Mouse (Mus musculus): ENCODE measurements around the gene Syde2. TPM values are rescaled to one million over a fixed set of nuclear protein-coding genes. Genes with fewer than 3 reads are reported as not detected.
A peak's percentile ranks its signal among the peaks of the same experiment; 100 is the strongest.

Syde2 gene
- polyA plus RNA-seq, 1 experiment from 2014 or later, result 5.4 TPM

- no peak for ATAC-seq (ENCODE audit: extremely low read depth, insufficient number of reproducible peaks, low FRiP score, low TSS enrichment)
Observed at GRCm38 (mm10) chr3:146013490-146013889, 25.8 kb downstream of the Syde2 start.

GRCm38 (mm10) chr3:146014321-146014720 is 26.7 kb downstream of the Syde2 start:
- WGBS, result 88% methylated on average over 12 of the region's 12 CpGs
- Histone ChIP-seq H3K27ac (replicated peaks) (no peak overlapping the region), H3K9me3 (no peaks in the 10 kb centered on the region), H3K4me3 (no peak overlapping the region), H3K9ac (no peak overlapping the region), H3K36me3 (peaks cover 78% of the 10 kb centered on the region), H3K4me2 (no peak overlapping the region), H3K4me1 (peaks cover 15% of the 10 kb centered on the region), H3K27me3 (replicated peaks) (no peaks in the 10 kb centered on the region)
- no peak for ATAC-seq (ENCODE audit: extremely low read depth, insufficient number of reproducible peaks, low FRiP score, low TSS enrichment)

More at GRCm38 (mm10) chr3:146013490-146013889, 25.8 kb downstream of the Syde2 start:
- Histone ChIP-seq H3K4me3 (no peak overlapping the region), H3K27ac (replicated peaks) (no peak overlapping the region), H3K36me3 (peaks cover 82% of the 10 kb centered on the region), H3K9ac (no peak overlapping the region), H3K9me3 (no peaks in the 10 kb centered on the region), H3K4me1 (peaks cover 15% of the 10 kb centered on the region), H3K4me2 (no peak overlapping the region), H3K27me3 (replicated peaks) (no peaks in the 10 kb centered on the region)
- WGBS, result 84% methylated on average over 7 of the region's 7 CpGs

GRCm38 (mm10) chr3:146016979-146017378 is 29.3 kb downstream of the Syde2 start:
- Histone ChIP-seq H3K4me2 (no peak overlapping the region), H3K27ac (replicated peaks) (no peak overlapping the region), H3K4me1 (no peaks in the 10 kb centered on the region), H3K9me3 (no peaks in the 10 kb centered on the region), H3K9ac (no peak overlapping the region), H3K36me3 (peaks cover 80% of the 10 kb centered on the region), H3K4me3 (no peak overlapping the region), H3K27me3 (replicated peaks) (no peaks in the 10 kb centered on the region)
- ATAC-seq (ENCODE audit: extremely low read depth, insufficient number of reproducible peaks, low FRiP score, low TSS enrichment), result no peak
- 77% methylated on average over 13 of the region's 13 CpGs for WGBS

GRCm38 (mm10) chr3:146017521-146017920 is 29.9 kb downstream of the Syde2 start:
- WGBS, result 79% methylated on average over 9 of the region's 9 CpGs
- H3K36me3 ChIP-seq, result peaks cover 83% of the 10 kb centered on the region

GRCm38 (mm10) chr3:146022232-146022631 is 34.6 kb downstream of the Syde2 start:
- no peak for ATAC-seq (ENCODE audit: extremely low read depth, insufficient number of reproducible peaks, low FRiP score, low TSS enrichment)
- Histone ChIP-seq H3K4me2 (no peak overlapping the region), H3K4me1 (peaks cover 8% of the 10 kb centered on the region), H3K4me3 (no peak overlapping the region), H3K36me3 (peaks cover 63% of the 10 kb centered on the region), H3K9ac (no peak overlapping the region), H3K27me3 (replicated peaks) (no peaks in the 10 kb centered on the region), H3K9me3 (no peaks in the 10 kb centered on the region), H3K27ac (replicated peaks) (no peak overlapping the region)
- 85% methylated on average over 9 of the region's 9 CpGs for WGBS

More at GRCm38 (mm10) chr3:146017521-146017920, 29.9 kb downstream of the Syde2 start:
- no peak overlapping the region for H3K4me2 ChIP-seq
- no peak overlapping the region for H3K9ac ChIP-seq
- no peaks in the 10 kb centered on the region for H3K9me3 ChIP-seq
- H3K27me3 ChIP-seq (replicated peaks), result no peaks in the 10 kb centered on the region
- H3K4me3 ChIP-seq, result no peak overlapping the region
- no peak for ATAC-seq (ENCODE audit: extremely low read depth, insufficient number of reproducible peaks, low FRiP score, low TSS enrichment)
- no peak overlapping the region for H3K27ac ChIP-seq (replicated peaks)
- H3K4me1 ChIP-seq, result no peaks in the 10 kb centered on the region

- H3K27ac ChIP-seq (replicated peaks), result no peak overlapping the region
- no peak overlapping the region for H3K4me3 ChIP-seq
- no peaks in the 10 kb centered on the region for H3K9me3 ChIP-seq
- 84% methylated on average over 7 of the region's 7 CpGs for WGBS
- H3K9ac ChIP-seq, result no peak overlapping the region
- no peaks in the 10 kb centered on the region for H3K27me3 ChIP-seq (replicated peaks)
- no peak overlapping the region for H3K4me2 ChIP-seq
- no peak for ATAC-seq (ENCODE audit: extremely low read depth, insufficient number of reproducible peaks, low FRiP score, low TSS enrichment)
- peaks cover 41% of the 10 kb centered on the region for H3K36me3 ChIP-seq
- H3K4me1 ChIP-seq, result peaks cover 15% of the 10 kb centered on the region
Observed at GRCm38 (mm10) chr3:146024746-146025145, 37.1 kb downstream of the Syde2 start.

- Histone ChIP-seq H3K4me1 (peaks cover 23% of the 10 kb centered on the region), H3K9me3 (no peaks in the 10 kb centered on the region), H3K36me3 (peaks cover 38% of the 10 kb centered on the region), H3K4me2 (no peak overlapping the region), H3K9ac (no peak overlapping the region), H3K27me3 (replicated peaks) (no peaks in the 10 kb centered on the region), H3K4me3 (no peak overlapping the region), H3K27ac (replicated peaks) (no peak overlapping the region)
- no peak for ATAC-seq (ENCODE audit: extremely low read depth, insufficient number of reproducible peaks, low FRiP score, low TSS enrichment)
- 90% methylated on average over 6 of the region's 6 CpGs for WGBS
Observed at GRCm38 (mm10) chr3:146025499-146025898, 37.8 kb downstream of the Syde2 start.

GRCm38 (mm10) chr3:146027116-146027515 is 39.4 kb downstream of the Syde2 start:
- H3K9ac ChIP-seq, result no peak overlapping the region
- peaks cover 30% of the 10 kb centered on the region for H3K36me3 ChIP-seq
- no peak overlapping the region for H3K4me3 ChIP-seq
- no peak overlapping the region for H3K4me2 ChIP-seq
- H3K4me1 ChIP-seq, result peaks cover 28% of the 10 kb centered on the region
- H3K27ac ChIP-seq (replicated peaks), result peak overlapping the region; percentile 30; the same call in 1 of the 2 replicates
- H3K27me3 ChIP-seq (replicated peaks), result no peaks in the 10 kb centered on the region
- WGBS, result 19% methylated on average over 6 of the region's 6 CpGs
- no peaks in the 10 kb centered on the region for H3K9me3 ChIP-seq
- no peak for ATAC-seq (ENCODE audit: extremely low read depth, insufficient number of reproducible peaks, low FRiP score, low TSS enrichment)

GRCm38 (mm10) chr3:146028406-146028805 is 40.7 kb downstream of the Syde2 start:
- H3K9me3 ChIP-seq, result no peaks in the 10 kb centered on the region
- no peaks in the 10 kb centered on the region for H3K27me3 ChIP-seq (replicated peaks)
- ATAC-seq (ENCODE audit: extremely low read depth, insufficient number of reproducible peaks, low FRiP score, low TSS enrichment), result no peak
- peaks cover 17% of the 10 kb centered on the region for H3K36me3 ChIP-seq
- WGBS, result 85% methylated on average over 2 of the region's 2 CpGs
- H3K4me3 ChIP-seq, result no peak overlapping the region
- no peak overlapping the region for H3K9ac ChIP-seq
- H3K4me2 ChIP-seq, result no peak overlapping the region
- no peak overlapping the region for H3K27ac ChIP-seq (replicated peaks)
- peaks cover 28% of the 10 kb centered on the region for H3K4me1 ChIP-seq

GRCm38 (mm10) chr3:146029234-146029633 is 41.6 kb downstream of the Syde2 start:
- Histone ChIP-seq H3K36me3 (peaks cover 9% of the 10 kb centered on the region), H3K27ac (replicated peaks) (no peak overlapping the region), H3K4me2 (no peak overlapping the region), H3K27me3 (replicated peaks) (no peaks in the 10 kb centered on the region), H3K9ac (no peak overlapping the region), H3K4me1 (peaks cover 28% of the 10 kb centered on the region), H3K4me3 (no peak overlapping the region), H3K9me3 (no peaks in the 10 kb centered on the region)
- 77% methylated on average over 3 of the region's 3 CpGs for WGBS
- ATAC-seq (ENCODE audit: extremely low read depth, insufficient number of reproducible peaks, low FRiP score, low TSS enrichment), result no peak

GRCm38 (mm10) chr3:146030255-146030836 is 42.7 kb downstream of the Syde2 start:
- 12% methylated on average over 5 of the region's 5 CpGs for WGBS
- peaks cover 28% of the 10 kb centered on the region for H3K4me1 ChIP-seq
- H3K9ac ChIP-seq, result no peak overlapping the region; the same call in 1 of the 2 replicates
- no peak; the same call in 1 of the 2 replicates for ATAC-seq (ENCODE audit: extremely low read depth, insufficient number of reproducible peaks, low FRiP score, low TSS enrichment)
- no peaks in the 10 kb centered on the region for H3K9me3 ChIP-seq
- H3K4me2 ChIP-seq, result no peak overlapping the region; the same call in 1 of the 2 replicates
- H3K27me3 ChIP-seq (replicated peaks), result no peaks in the 10 kb centered on the region
- H3K36me3 ChIP-seq, result no peaks in the 10 kb centered on the region
- H3K27ac ChIP-seq (replicated peaks), result no peak overlapping the region; the same call in 1 of the 2 replicates
- H3K4me3 ChIP-seq, result no peak overlapping the region

- Histone ChIP-seq H3K4me1 (peaks cover 18% of the 10 kb centered on the region), H3K9ac (no peak overlapping the region), H3K4me2 (no peak overlapping the region), H3K27me3 (replicated peaks) (no peaks in the 10 kb centered on the region), H3K27ac (replicated peaks) (no peak overlapping the region), H3K9me3 (no peaks in the 10 kb centered on the region), H3K4me3 (no peak overlapping the region), H3K36me3 (no peaks in the 10 kb centered on the region)
- WGBS, result 83% methylated on average over 5 of the region's 5 CpGs
- no peak for ATAC-seq (ENCODE audit: extremely low read depth, insufficient number of reproducible peaks, low FRiP score, low TSS enrichment)
Observed at GRCm38 (mm10) chr3:146032976-146033375, 45.3 kb downstream of the Syde2 start.
